Mouse (Mus musculus) ovary, adult 18-20 months (tissue): ENCODE data around the gene Galnt9.

ENCODE experiments used
- DNase-seq: peaks from one replicate; pipeline ENCODE4 v3.0.0; 2022; ENCODE audit warnings: low spot score, mixed read lengths

Gene Galnt9

GRCm38 (mm10) chr5:110587467-110587866, 43.3 kb downstream of the Galnt9 start:
- no peak for DNase-seq

- DNase-seq = no peak
These were observed 45.7 kb downstream of the Galnt9 start for GRCm38 (mm10) chr5:110589833-110590232.

- DNase-seq = no peak
These were observed 50.3 kb downstream of the Galnt9 start for GRCm38 (mm10) chr5:110594465-110594864.

GRCm38 (mm10) chr5:110595341-110595740, 51.2 kb downstream of the Galnt9 start:
- DNase-seq = no peak

- no peak for DNase-seq
These were observed 52.1 kb downstream of the Galnt9 start for GRCm38 (mm10) chr5:110596086-110596780.

- no peak for DNase-seq
These were observed 53.3 kb downstream of the Galnt9 start for GRCm38 (mm10) chr5:110597502-110597901.

- no peak for DNase-seq
These were observed 54.3 kb downstream of the Galnt9 start for GRCm38 (mm10) chr5:110598298-110599095.

GRCm38 (mm10) chr5:110603016-110603685, 59.0 kb downstream of the Galnt9 start:
- DNase-seq = no peak

- no peak for DNase-seq
These were observed 60.2 kb downstream of the Galnt9 start for GRCm38 (mm10) chr5:110604311-110604710.

GRCm38 (mm10) chr5:110605531-110606221, 61.5 kb downstream of the Galnt9 start:
- DNase-seq = no peak

- no peak for DNase-seq
These were observed 63.6 kb downstream of the Galnt9 start for GRCm38 (mm10) chr5:110607767-110608166.

GRCm38 (mm10) chr5:110608336-110608735, 64.2 kb downstream of the Galnt9 start:
- no peak for DNase-seq

GRCm38 (mm10) chr5:110608941-110609340, 64.8 kb downstream of the Galnt9 start:
- no peak for DNase-seq

GRCm38 (mm10) chr5:110609425-110609824, 65.3 kb downstream of the Galnt9 start:
- DNase-seq = no peak

- DNase-seq = no peak
These were observed 65.7 kb downstream of the Galnt9 start for GRCm38 (mm10) chr5:110609868-110610267.

- no peak for DNase-seq
These were observed 66.3 kb downstream of the Galnt9 start for GRCm38 (mm10) chr5:110610484-110610883.

- DNase-seq = no peak
These were observed 67.4 kb downstream of the Galnt9 start for GRCm38 (mm10) chr5:110611435-110612158.

- DNase-seq = no peak
These were observed 75.1 kb downstream of the Galnt9 start for GRCm38 (mm10) chr5:110619226-110619625.

- DNase-seq = no peak
These were observed 80.2 kb downstream of the Galnt9 start for GRCm38 (mm10) chr5:110624319-110624718.

GRCm38 (mm10) chr5:110627351-110627750, 83.2 kb downstream of the Galnt9 start:
- DNase-seq = no peak

GRCm38 (mm10) chr5:110628156-110628555, 84.0 kb downstream of the Galnt9 start:
- DNase-seq = no peak
